Mouse (Mus musculus) natural killer cell, adult 2 months (primary cell): ENCODE measurements around the gene Vav1.

Experiments used
- DNase-seq, 2 experiments: peaks; one replicate each; pipeline ENCODE4 v3.0.0; 2022; ENCODE audit warnings: low spot score in 2 of 2

Gene Vav1

DNA sequence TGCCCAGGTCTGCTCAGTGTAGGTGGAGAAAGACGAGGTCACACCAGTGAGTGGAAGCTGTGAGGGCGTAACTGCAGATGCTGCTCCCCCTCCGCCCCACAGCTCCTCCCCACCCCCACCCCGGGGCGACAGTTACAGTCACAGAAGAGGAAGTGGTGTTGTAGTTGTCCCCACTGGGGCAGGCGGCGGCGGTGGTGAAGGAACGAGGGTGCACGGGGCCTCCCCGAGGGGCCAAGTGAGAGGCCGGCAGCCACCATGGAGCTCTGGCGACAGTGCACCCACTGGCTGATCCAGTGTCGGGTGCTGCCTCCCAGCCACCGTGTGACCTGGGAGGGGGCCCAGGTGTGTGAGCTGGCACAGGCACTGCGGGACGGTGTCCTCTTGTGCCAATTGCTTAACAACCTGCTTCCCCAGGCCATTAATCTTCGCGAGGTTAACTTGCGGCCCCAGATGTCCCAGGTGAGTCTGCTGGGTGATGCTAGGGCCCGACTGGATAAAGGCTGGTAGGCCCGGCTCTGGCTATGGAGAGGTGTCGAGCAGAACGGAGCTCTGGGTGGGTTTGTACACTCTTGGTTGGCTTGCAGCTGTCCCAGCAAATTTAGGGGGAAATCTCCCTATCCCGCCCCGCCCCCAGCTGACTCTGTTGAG, at the start of gene Vav1:
Vav1 (plus strand) TSS at position 158 of the 648 bp plus-strand sequence.
- peak; percentile 88 to 89 for DNase-seq

- no peak for DNase-seq
Observed at GRCm38 (mm10) chr17:57229851-57230727, 48.8 kb upstream of the Vav1 start.

DNA sequence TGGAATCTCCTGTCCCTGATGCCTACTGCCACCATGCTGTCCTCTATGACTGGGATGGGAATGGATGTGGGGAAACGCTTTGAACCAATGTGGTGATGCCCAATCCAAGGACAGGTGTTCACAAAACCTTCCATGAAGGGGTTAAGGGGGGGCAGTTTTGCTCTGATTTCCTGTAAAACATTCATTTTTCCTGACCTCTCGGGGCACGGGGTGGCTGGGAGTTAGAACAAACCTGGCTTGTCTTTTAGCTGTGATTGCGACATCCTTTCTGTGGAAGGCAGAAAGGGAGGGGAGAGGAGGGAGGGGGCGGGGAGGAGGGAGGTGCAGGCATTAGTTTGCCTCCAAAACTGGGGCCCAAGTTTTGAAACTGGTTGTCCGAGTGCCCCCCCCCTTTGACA, 48.2 kb upstream of the Vav1 start:
- no peak for DNase-seq

DNA sequence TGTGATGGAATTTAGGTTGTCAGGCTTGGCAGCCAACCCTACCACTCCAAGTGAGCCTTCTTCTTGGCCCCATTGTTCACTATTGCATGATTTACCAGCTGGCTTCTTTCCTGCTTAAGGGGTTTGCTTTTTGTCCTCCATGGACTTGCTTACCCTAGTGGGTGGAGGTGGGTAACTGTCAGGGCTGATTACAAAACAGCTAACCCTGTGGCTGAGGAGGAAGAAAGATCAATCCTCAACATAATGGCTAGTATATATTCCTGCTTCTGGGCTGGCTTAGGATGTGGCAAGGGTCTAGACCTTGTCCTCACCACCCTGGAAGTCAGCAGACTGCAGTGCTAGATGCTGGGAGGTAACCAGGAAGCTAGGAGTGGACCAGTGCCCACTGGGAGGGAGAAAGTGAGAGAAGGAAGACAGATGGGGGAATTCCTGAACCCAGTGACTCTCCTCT, 47.6 kb upstream of the Vav1 start:
- DNase-seq: no peak

DNA sequence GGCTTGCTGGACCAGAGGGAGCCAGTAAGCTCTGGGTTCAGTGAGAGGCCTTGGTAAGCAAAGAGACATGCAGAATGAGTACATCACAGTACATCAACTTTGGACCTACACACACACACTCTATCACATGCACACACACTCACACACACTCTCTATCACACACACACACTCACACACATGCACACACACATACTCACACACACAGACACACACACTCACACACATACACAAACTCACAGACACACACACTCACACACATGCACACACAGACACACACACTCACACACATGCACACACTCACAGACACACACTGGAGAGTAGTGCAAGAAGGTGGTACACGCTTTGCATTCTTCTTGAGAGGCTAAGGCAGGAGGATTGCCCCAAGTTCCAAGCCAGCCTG, 46.7 kb upstream of the Vav1 start:
- DNase-seq: no peak

- no peak for DNase-seq
Observed at GRCm38 (mm10) chr17:57233038-57233437, 45.9 kb upstream of the Vav1 start.

DNA sequence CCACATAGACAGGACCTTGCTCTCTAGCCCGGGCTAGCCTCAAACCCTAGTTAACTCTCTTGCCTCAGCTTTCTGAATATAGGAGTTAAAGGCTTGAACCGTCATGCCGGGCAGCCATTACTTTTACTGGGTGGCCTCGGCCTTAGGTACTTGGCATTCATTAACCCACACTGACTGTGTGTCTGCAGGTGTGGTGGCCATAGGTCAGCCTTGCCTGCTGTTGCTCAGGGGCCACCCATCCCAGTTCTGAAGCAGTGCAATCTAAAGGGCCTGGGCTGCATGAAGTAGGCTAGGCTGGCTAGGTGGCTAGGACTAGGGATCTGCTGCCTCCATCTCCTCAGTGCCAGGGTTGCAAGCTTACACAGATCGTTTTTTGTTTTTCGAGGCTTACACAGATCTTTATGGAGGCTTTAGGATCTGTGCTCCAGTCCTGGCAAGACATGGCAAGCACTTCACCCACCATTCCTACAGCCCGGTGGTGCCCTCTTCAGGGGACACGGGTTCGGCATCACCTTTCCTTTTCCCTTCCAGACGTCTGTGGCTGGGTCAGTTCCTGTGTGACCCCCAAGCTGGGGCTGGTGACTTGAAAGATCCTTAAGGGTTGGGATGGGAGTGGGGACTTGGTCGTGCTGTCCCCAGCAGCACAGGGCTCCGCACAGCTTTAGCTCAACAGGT, 44.5 kb upstream of the Vav1 start:
- DNase-seq: no peak

GRCm38 (mm10) chr17:57235803-57236202, 43.1 kb upstream of the Vav1 start:
- DNase-seq: no peak

DNA sequence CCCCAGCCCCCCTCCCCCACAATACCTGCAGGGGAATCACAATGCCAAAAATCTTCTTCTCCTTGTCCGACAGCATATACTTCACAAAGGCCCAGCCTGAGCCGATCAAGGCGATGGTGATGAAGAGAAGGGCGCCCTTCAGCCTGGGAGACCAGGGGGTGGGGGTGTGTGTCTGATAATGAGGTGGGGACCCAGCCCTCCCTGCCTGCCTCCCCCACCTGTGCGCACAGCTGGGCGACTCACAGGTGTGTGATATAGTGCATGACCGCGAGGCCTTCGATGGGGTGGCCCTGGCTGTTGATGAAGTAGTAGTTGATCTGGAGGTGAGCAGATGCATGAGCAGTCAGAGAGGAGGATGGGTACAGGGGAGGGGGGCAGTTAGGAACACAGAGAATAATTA, 41.7 kb upstream of the Vav1 start:
- DNase-seq: no peak

DNA sequence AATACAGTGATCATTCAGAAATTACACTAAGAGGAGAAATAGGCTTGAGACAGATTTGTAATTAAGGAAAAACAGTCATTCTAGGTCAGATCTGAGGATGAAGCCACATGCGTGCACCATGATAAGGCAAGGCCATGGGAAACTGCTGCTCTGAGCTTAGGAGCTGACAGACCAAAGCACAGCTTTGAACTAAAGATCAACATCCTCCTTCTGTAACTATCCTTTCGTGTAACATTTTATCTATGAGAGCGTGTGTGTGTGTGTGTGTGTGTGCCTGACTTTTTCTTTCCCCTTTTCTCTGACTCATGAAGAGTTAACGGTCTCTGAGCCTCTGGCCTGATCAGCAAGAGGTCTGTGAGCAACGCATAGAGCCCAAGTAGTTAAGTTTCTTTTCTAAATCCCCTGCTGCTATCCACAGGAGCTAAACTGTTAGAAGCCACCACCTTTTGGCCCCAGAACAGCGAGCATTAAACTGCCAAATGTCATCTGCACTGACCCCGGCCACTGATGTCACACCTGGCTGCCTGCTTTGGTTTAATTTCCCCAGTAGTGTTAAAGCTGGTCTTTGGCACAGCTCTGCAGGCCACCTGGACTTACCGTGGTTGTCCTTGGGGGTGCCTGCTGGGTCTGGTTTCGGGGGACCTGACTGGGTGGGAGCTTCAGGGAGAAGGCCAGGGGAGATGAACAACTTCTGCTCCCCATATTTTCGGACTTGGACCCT, 35.1 kb upstream of the Vav1 start:
- DNase-seq: no peak

DNA sequence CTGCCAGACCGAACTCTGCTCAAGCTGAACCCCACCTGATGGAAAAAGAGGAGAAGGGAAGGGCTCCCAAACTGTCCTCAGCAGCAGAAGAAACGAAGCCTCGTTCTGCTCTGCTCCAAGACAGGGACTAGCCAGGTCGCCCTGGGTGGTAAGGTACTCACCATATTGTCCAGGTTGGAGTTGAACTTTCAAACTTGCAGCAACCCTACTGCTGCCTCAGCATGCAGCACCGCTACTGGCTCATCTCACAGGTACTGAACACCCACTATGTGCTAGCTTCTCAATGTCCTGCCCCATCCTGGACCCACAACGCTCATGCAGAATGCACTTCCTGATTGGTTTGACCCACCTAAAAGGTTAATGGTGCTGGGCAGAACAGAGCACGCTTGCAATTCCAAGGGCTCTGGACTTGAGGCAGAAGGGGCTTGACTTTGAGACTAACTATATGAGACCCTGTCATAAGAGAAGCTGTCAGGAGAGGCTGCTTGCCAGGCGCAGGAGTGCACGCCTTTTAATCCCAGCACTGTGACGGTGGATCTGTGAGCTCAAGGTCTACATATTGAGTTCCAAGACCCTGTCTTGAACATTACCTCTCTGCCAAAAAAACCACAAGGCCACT, 33.5 kb upstream of the Vav1 start:
- no peak for DNase-seq

GRCm38 (mm10) chr17:57246663-57247392, 32.1 kb upstream of the Vav1 start:
- DNase-seq: no peak

- peak; percentile 92 to 94 for DNase-seq
Observed at GRCm38 (mm10) chr17:57247393-57248200, 31.3 kb upstream of the Vav1 start.

DNA sequence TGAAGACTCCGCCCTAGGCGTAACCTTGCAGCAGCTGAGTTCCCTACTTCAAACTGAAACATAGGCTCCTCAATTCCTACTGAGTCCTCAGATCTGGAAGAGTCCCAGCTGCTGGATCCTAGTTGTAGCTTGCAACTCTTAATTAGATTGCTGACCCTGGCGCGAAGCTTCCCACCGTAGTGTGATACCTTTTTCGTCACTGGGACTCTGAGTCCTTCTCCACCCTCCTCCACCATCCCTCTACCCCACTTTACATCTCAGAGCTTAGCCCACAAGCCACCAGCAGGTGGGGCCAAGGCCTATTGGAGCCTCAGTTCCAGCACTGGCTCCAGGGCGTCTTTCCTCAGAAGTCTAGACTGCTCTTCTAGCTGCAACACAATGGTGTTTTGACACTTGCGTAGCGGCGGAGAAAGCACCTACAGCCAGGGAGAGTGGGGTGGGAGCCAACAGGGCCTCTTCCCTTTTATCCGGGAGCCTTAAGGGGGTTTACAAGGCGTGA, 30.6 kb upstream of the Vav1 start, which contains the start of gene Gpr108:
Gpr108 (minus strand) TSS at position 246 of the 499 bp plus-strand sequence.
- DNase-seq: peak; percentile 81 to 89

GRCm38 (mm10) chr17:57248771-57249170, 30.1 kb upstream of the Vav1 start:
- no peak for DNase-seq

- peak; percentile 96 to 97 for DNase-seq
Observed at GRCm38 (mm10) chr17:57249186-57250181, 29.4 kb upstream of the Vav1 start, which contains the start of gene Trip10. TSS of gene Trip10 (plus strand) at chr17:57249455.

- DNase-seq: peak in 1 of 2 experiments; percentile 14
Observed at GRCm38 (mm10) chr17:57250461-57251160, 28.3 kb upstream of the Vav1 start.

- no peak for DNase-seq
Observed at GRCm38 (mm10) chr17:57251431-57251830, 27.5 kb upstream of the Vav1 start.
